Mouse (Mus musculus) liver, adult 2 months (tissue): Measurements from ENCODE around the gene Adk. TPM values are rescaled to one million over a fixed set of nuclear protein-coding genes. Genes with fewer than 3 reads are reported as not detected.

Experiments
- DNase-seq: peaks from one replicate; pipeline ENCODE4 v3.0.0-alpha.2; 2011; ENCODE audit warnings: low read depth, low spot score; ENCODE audit errors: extremely low read depth
- H3K27ac ChIP-seq: fragments of 200-500 bp; replicated peaks from 2 replicates; pipeline ENCODE4 v1.5.1; 2012; ENCODE audit warnings: low read depth, mild to moderate bottlenecking, control low read depth, inconsistent platforms, low read length; ENCODE audit not compliant: insufficient read depth
- H3K27me3 ChIP-seq: fragments of 200-500 bp; 2 replicates; pipeline ENCODE4 v1.6.1; 2012; ENCODE audit warnings: mild to moderate bottlenecking, moderate library complexity, low read length, inconsistent platforms; ENCODE audit not compliant: control insufficient read depth, insufficient read depth
- H3K36me3 ChIP-seq: fragments of 200-500 bp; 2 replicates; pipeline ENCODE4 v1.6.1; 2012; ENCODE audit warnings: low read length, inconsistent platforms; ENCODE audit not compliant: control insufficient read depth, insufficient read depth
- H3K4me1 ChIP-seq: fragments of 200-500 bp; 2 replicates; pipeline ENCODE4 v1.6.1; 2011; ENCODE audit warnings: low read length; ENCODE audit not compliant: control insufficient read depth, insufficient read depth
- H3K4me3 ChIP-seq: fragments of 200-500 bp; 2 replicates; pipeline ENCODE4 v1.5.1; 2011; ENCODE audit warnings: low read depth, mild to moderate bottlenecking, control low read depth, low read length, moderate library complexity; ENCODE audit not compliant: insufficient read depth
- H3K79me2 ChIP-seq: fragments of 200-500 bp; 2 replicates; pipeline ENCODE4 v1.6.1; 2012; ENCODE audit warnings: inconsistent platforms, mild to moderate bottlenecking, low read length, moderate library complexity; ENCODE audit not compliant: control insufficient read depth, insufficient read depth
- H3K9ac ChIP-seq: fragments of 200-500 bp; 2 replicates; pipeline ENCODE4 v1.6.1; 2012; ENCODE audit warnings: low read depth, mild to moderate bottlenecking, control low read depth, inconsistent platforms, low read length
- CTCF ChIP-seq: fragments of 200-500 bp; IDR thresholded peaks from 2 replicates; pipeline ENCODE4 v1.5.1; 2011; ENCODE audit warnings: low read depth, low read length, control low read depth
- POLR2A ChIP-seq: fragments of 200-500 bp; IDR thresholded peaks from 2 replicates; pipeline ENCODE4 v1.6.1; 2011; ENCODE audit warnings: low read length, control low read depth; ENCODE audit not compliant: insufficient read depth; ENCODE audit errors: extremely low read depth
- WGBS: fragments of 180-500 bp; shearing (Covaris S2); methylation state at CpG from one replicate; pipeline ENCODE4 v1.1.7; 2018; 5-methylcytosine and 5-hydroxymethylcytosine counted together
- polyA plus RNA-seq: library from polyadenylated mRNA; depleted of rRNA; stranded (reverse); fragments of >200 nt; gene quantifications from 2 replicates; pipeline ENCODE4 v1.2.3, GENCODE M21; 2012
- total RNA-seq: library from RNA; depleted of rRNA; stranded (reverse); fragments of >200 nt; gene quantifications from 2 replicates; pipeline ENCODE4 v1.2.3, GENCODE M21; 2014

Adk gene
- total and polyA plus RNA-seq, 2 experiments: 231 to 924 TPM

DNA sequence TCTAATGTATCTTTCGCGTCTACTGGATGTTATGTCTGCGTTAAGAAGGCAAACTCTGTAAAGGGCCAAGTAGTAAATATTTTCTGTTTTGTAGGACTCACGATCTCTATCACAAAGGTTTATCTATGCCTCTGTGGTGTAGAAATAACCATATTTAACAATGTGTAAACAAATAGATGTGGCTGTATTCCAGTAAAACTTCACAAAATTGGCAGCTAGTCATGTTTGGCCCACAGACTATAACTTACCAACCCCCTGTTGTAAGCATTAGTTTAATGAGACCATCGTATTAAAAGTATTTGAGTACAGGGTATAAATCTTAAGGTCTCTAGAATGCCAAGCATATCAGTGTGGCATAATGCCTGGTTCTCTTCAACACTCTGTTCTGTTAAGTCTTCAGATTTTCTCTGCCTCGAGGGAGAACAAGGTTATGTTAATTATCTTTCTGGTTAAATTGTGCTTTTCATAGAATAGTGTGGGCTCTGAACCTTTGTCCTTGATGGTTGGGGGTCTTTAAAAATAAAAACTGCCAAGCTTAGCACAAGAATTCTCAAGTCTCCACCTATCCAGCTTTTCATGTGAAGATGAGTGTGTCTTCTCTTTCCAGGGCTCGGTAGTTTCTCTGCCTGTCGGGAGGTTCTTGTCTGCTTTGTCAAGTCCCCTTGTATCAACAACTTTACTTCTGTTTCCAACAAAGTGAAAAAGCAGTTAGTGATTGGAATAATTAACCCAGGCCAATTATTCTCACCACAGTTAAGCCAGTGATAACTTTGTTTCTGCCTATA, 350.4 kb downstream of the Adk start:
- H3K9ac ChIP-seq: no peak overlapping the region
- H3K27ac ChIP-seq: no peak overlapping the region
- H3K36me3 ChIP-seq: peaks cover 21% of the 10 kb centered on the region
- no peaks in the 10 kb centered on the region for H3K4me1 ChIP-seq
- no peaks in the 10 kb centered on the region; the same call in 1 of the 2 replicates for H3K79me2 ChIP-seq
- no peak for DNase-seq
- no peak for TF ChIP-seq POLR2A
- TF ChIP-seq CTCF: no peak
- 76% methylated on average over 8 of the region's 8 CpGs for WGBS
- no peak overlapping the region for H3K4me3 ChIP-seq
- no peaks in the 10 kb centered on the region for H3K27me3 ChIP-seq

DNA sequence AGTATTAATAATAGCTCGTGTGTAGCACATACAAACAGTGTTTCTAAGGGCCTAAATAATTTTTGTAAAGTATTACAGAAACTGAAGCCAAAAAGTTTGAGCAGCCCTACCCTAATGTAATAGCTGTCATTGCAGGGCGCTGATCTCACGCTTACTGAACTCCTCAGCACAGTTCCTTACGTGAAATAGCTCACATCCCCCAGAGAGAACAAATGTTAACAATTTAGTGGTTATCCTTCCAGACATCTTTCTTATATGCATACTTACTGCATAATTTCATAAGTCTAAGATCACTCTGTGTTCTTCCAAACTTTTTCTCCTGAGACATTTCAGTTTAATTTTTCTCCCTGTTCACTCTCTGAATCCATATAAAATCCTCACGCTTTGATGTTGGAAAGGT, 354.6 kb downstream of the Adk start:
- no peak for TF ChIP-seq POLR2A
- no peak for TF ChIP-seq CTCF

DNA sequence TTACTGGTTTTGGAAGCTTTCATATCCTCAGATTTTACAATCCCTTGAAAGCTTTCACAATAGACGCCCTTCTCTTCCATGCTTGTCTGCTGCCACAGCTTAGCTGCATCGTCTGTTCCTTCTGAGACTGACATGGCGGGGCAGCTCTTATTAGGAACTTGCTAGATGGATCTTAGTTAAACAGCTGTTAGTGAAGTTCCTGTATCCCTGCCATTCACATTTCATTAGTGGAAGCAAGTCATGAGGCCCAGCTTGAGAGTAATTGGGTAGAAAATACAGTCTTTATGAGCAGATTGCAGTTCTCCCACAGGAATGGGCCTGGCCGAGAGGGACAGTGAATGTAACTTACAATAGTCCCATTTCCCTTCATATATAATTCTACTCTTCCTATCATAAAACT, 356.5 kb downstream of the Adk start:
- Histone ChIP-seq H3K27me3 (no peaks in the 10 kb centered on the region), H3K4me3 (no peak overlapping the region), H3K9ac (no peak overlapping the region), H3K36me3 (peaks cover 11% of the 10 kb centered on the region), H3K4me1 (no peaks in the 10 kb centered on the region), H3K79me2 (no peaks in the 10 kb centered on the region), H3K27ac (no peak overlapping the region)
- WGBS: 92% methylated on average over 4 of the region's 4 CpGs
- no peak for TF ChIP-seq POLR2A
- TF ChIP-seq CTCF: no peak
- no peak for DNase-seq

More for the DNA sequence above, 354.6 kb downstream of the Adk start:
- Histone ChIP-seq H3K4me3 (no peak overlapping the region), H3K27ac (no peak overlapping the region), H3K9ac (no peak overlapping the region), H3K27me3 (no peaks in the 10 kb centered on the region), H3K79me2 (no peaks in the 10 kb centered on the region), H3K36me3 (peaks cover 18% of the 10 kb centered on the region), H3K4me1 (no peaks in the 10 kb centered on the region)
- DNase-seq: no peak
- WGBS: 96% methylated on average over 5 of the region's 5 CpGs

DNA sequence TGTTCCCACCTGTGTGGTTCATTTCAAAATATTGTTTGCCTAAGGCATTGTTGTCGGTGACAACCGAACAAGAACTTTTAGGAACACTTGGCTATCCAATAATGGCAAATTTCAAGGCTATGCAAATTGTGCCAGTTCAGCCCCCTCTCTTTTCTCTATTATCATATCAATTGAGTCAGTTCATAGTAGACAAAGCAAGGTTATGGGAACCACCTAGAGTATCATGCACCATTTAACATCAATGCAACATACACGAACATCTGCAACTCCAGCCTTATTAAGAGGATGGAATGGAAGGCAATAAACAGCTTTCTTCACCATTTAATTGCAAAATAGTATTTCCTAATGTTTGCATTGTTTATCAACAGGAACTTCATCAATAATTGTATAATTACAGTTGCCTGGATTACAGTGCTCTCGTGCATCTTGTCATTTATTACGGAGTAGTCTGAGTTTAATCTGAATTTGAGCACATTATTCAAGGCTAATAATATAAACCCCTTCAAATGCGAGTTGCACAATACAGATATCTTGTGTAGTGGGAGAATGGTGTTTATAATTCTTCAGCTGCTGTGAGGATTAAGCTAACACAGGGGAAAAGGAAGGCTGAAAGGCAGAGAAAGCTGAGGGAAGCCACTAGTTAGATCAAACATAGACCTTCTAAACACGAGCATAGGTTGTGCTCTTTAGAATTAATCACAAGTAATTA, 358.5 kb downstream of the Adk start:
- TF ChIP-seq CTCF: no peak
- TF ChIP-seq POLR2A: no peak
- Histone ChIP-seq H3K4me1 (no peaks in the 10 kb centered on the region), H3K27ac (no peak overlapping the region), H3K79me2 (no peaks in the 10 kb centered on the region), H3K4me3 (no peak overlapping the region), H3K36me3 (peaks cover 7% of the 10 kb centered on the region), H3K9ac (no peak overlapping the region), H3K27me3 (no peaks in the 10 kb centered on the region)
- 53% methylated on average over 7 of the region's 7 CpGs for WGBS
- no peak for DNase-seq

DNA sequence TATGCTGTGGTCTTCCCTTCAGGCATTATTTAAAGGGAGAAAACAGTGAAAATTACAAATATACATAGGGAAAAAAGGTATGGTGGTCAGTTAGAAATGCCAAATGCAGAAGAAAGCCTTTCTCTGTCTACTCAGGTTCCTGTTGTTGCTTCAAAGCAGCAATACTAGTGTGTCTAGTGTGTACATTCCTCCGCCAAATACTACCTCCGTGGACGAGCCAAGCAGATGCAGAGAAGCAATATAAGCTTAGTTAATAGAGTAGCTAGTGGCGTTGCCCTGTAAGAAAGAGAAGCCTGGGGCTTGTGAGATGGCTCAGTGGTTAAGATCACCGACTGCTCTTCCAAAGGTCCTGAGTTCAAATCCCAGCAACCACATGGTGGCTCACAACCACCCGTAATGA, 359.1 kb downstream of the Adk start:
- Histone ChIP-seq H3K9ac (no peak overlapping the region), H3K36me3 (peaks cover 7% of the 10 kb centered on the region), H3K4me3 (no peak overlapping the region), H3K4me1 (no peaks in the 10 kb centered on the region), H3K27ac (no peak overlapping the region), H3K79me2 (no peaks in the 10 kb centered on the region), H3K27me3 (no peaks in the 10 kb centered on the region)
- TF ChIP-seq CTCF (no peak), POLR2A (no peak)
- DNase-seq: no peak
- WGBS: 97% methylated on average over 6 of the region's 6 CpGs

DNA sequence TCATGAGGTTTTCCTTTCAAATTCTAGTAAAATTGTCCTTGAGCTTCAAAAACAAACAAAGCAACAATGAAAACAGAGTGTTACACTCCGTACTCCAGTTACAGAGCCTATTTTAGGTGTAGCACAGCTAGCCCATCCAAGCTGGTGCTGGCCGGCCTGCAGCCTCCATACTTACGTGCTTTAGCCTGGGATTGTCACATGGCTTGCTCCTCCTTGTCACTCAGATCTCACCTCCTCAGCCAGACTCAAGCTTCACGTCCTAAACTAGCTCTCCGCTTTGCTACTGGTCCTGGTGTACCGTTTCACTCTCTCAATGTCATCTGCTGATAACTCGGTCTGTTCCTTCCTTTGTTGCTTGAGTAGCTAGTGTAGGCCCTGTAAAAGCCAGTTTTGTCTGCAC, 366.0 kb downstream of the Adk start:
- H3K4me3 ChIP-seq: no peak overlapping the region
- WGBS: 78% methylated on average over 7 of the region's 7 CpGs
- no peak for TF ChIP-seq POLR2A
- no peak for TF ChIP-seq CTCF
- H3K36me3 ChIP-seq: peaks cover 9% of the 10 kb centered on the region
- H3K9ac ChIP-seq: no peak overlapping the region
- peaks cover 2% of the 10 kb centered on the region; the same call in 1 of the 2 replicates for H3K79me2 ChIP-seq
- peaks cover 21% of the 10 kb centered on the region for H3K4me1 ChIP-seq
- no peak for DNase-seq
- H3K27ac ChIP-seq: no peak overlapping the region
- no peaks in the 10 kb centered on the region for H3K27me3 ChIP-seq
